Mouse (Mus musculus) liver, postnatal 0 days (tissue): ENCODE measurements around the gene Dus3l.

ENCODE experiments used
- CTCF ChIP-seq: sonication (generic); IDR thresholded peaks from 2 replicates; pipeline ENCODE4 v1.5.1; 2016; ENCODE audit warnings: antibody characterized with exemption, low read depth
- EP300 ChIP-seq: IDR thresholded peaks from 2 replicates; pipeline ENCODE4 v1.6.1; 2016; ENCODE audit warnings: antibody characterized with exemption, low read depth, mild to moderate bottlenecking

DNA sequence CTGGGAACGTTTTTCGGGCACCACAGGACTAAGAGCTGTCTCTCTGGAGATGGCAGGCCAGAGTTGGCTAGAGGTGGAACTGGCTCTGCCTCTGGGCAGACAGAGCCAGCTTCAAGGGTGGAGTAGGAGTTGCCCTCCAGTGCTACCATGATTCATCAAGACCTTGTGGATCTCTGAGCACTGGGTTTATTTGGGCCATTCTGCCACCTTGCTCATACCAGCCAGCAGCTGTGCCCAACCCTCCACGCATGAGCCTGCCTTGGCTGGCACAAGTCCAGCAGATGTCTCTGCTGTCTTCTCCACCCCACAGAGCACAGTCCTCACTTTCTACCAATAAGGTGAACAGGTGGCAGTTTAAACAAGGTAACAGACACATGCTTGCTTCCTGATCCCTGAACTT lies 24.3 kb downstream of the Dus3l start:
- TF ChIP-seq CTCF (no peak), EP300 (no peak)
